Mouse (Mus musculus): ENCODE data around the gene Rhbdd1. TPM values are rescaled to one million over a fixed set of nuclear protein-coding genes. Genes with fewer than 3 reads are reported as not detected.

The Rhbdd1 gene
- total and polyA plus RNA-seq, 2 experiments from 2014 or later = 6.6 to 13.2 TPM

GRCm38 (mm10) chr1:82291151-82291797 is 25.0 kb upstream of the Rhbdd1 start, which contains the start of gene Irs1:
TSS of gene Irs1 (minus strand) at chr1:82291416.
- DNase-seq (ENCODE audit: low spot score) (peak; percentile 90), ATAC-seq (ENCODE audit: insufficient read depth, low read depth) (peak; percentile 90)
- no peaks in the 10 kb centered on the region for H3K9me3 ChIP-seq (replicated peaks; ENCODE audit: control insufficient read depth, low read length)
- TF ChIP-seq EP300 (IDR thresholded peaks at IDR 0.05; ENCODE audit: low read depth) (peak; percentile 44; the same call in 1 of the 2 replicates), CTCF (IDR thresholded peaks at IDR 0.05; ENCODE audit: low read depth) (peak; percentile 56)
- H3K4me3 ChIP-seq (ENCODE audit: low read depth, low read length) = peak within 1 kb of the TSS; percentile 78
- H3K27ac ChIP-seq (ENCODE audit: low read depth) = peak within 1 kb of the TSS; percentile 95
- H3K27me3 ChIP-seq (ENCODE audit: control insufficient read depth, insufficient read depth, low read length) = peaks cover 9% of the 10 kb centered on the region
- H3K4me1 ChIP-seq (ENCODE audit: control insufficient read depth, insufficient read depth) = peaks cover 19% of the 10 kb centered on the region; the same call in 1 of the 2 replicates
- H3K9ac ChIP-seq (replicated peaks; ENCODE audit: low read depth, low read length) = peak within 1 kb of the TSS; percentile 80
- under 1% methylated on average over 43 of the region's 60 CpGs for WGBS
- peak within 1 kb of the TSS; percentile 90 for H3K4me2 ChIP-seq (ENCODE audit: low read depth, low read length)
- no peaks in the 10 kb centered on the region for H3K36me3 ChIP-seq (replicated peaks; ENCODE audit: control insufficient read depth, insufficient read depth, low read length)

GRCm38 (mm10) chr1:82291930-82292712 is 24.1 kb upstream of the Rhbdd1 start:
- Histone ChIP-seq H3K27ac (ENCODE audit: low read depth) (peak overlapping the region; percentile 95), H3K9ac (replicated peaks; ENCODE audit: low read depth, low read length) (peak overlapping the region; percentile 80), H3K27me3 (ENCODE audit: control insufficient read depth, insufficient read depth, low read length) (peaks cover 11% of the 10 kb centered on the region), H3K4me3 (ENCODE audit: low read depth, low read length) (peak overlapping the region; percentile 78), H3K4me2 (ENCODE audit: low read depth, low read length) (peak overlapping the region; percentile 90), H3K36me3 (replicated peaks; ENCODE audit: control insufficient read depth, insufficient read depth, low read length) (no peaks in the 10 kb centered on the region), H3K9me3 (replicated peaks; ENCODE audit: control insufficient read depth, low read length) (no peaks in the 10 kb centered on the region), H3K4me1 (ENCODE audit: control insufficient read depth, insufficient read depth) (peaks cover 19% of the 10 kb centered on the region; the same call in 1 of the 2 replicates)
- WGBS = 2% methylated on average over 19 of the region's 23 CpGs
- ATAC-seq (ENCODE audit: insufficient read depth, low read depth) (no peak), DNase-seq (ENCODE audit: low spot score) (no peak)
- no peak for TF ChIP-seq CTCF (IDR thresholded peaks at IDR 0.05; ENCODE audit: low read depth)
- TF ChIP-seq EP300 (IDR thresholded peaks at IDR 0.05; ENCODE audit: low read depth) = no peak

- TF ChIP-seq EP300 (IDR thresholded peaks at IDR 0.05; ENCODE audit: low read depth) (no peak), CTCF (IDR thresholded peaks at IDR 0.05; ENCODE audit: low read depth) (no peak)
- ATAC-seq (ENCODE audit: insufficient read depth, low read depth) (peak; percentile 26; the same call in 1 of the 2 replicates), DNase-seq (ENCODE audit: low spot score) (peak; percentile 47)
- Histone ChIP-seq H3K4me1 (ENCODE audit: control insufficient read depth, insufficient read depth) (peaks cover 14% of the 10 kb centered on the region; the same call in 1 of the 2 replicates), H3K4me2 (ENCODE audit: low read depth, low read length) (peak overlapping the region; percentile 90), H3K27me3 (ENCODE audit: control insufficient read depth, insufficient read depth, low read length) (peaks cover 11% of the 10 kb centered on the region), H3K9me3 (replicated peaks; ENCODE audit: control insufficient read depth, low read length) (no peaks in the 10 kb centered on the region), H3K9ac (replicated peaks; ENCODE audit: low read depth, low read length) (no peak overlapping the region; the same call in 1 of the 2 replicates), H3K27ac (ENCODE audit: low read depth) (0 out of 2 replicates have a peak overlapping the region, but pooled peaks have one; percentile 95), H3K4me3 (ENCODE audit: low read depth, low read length) (peak overlapping the region; percentile 78), H3K36me3 (replicated peaks; ENCODE audit: control insufficient read depth, insufficient read depth, low read length) (no peaks in the 10 kb centered on the region)
- whole genome bisulfite sequencing = 1% methylated on average over 13 of the region's 13 CpGs
Measured at GRCm38 (mm10) chr1:82292771-82293170, 23.5 kb upstream of the Rhbdd1 start.

DNA sequence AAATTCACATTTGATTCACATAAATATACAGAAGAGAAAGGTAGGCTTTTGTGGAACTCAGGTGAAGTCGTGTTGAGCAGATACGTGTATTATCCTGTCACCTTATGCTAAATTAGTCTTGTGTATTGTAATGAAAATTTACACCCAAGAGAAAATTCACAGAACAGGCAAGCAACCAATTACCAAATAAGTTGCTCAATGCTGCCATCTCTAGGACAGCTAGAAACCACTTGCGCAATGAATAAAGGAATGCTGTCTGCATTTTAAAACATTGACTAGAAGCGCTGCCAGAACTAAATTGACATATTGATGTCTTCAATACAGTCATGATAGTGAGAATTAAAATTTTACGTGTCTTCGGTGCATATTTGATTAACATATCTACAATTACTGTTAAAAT is 22.1 kb upstream of the Rhbdd1 start:
- DNase-seq (ENCODE audit: low spot score) (peak; percentile 61), ATAC-seq (ENCODE audit: insufficient read depth, low read depth) (no peak)

GRCm38 (mm10) chr1:82298586-82298985 is 17.7 kb upstream of the Rhbdd1 start:
- H3K4me3 ChIP-seq (ENCODE audit: low read depth, low read length) = no peak overlapping the region
- no peak overlapping the region for H3K4me2 ChIP-seq (ENCODE audit: low read depth, low read length)
- no peaks in the 10 kb centered on the region for H3K4me1 ChIP-seq (ENCODE audit: control insufficient read depth, insufficient read depth)
- no peak overlapping the region for H3K9ac ChIP-seq (replicated peaks; ENCODE audit: low read depth, low read length)
- no peak for ATAC-seq (ENCODE audit: insufficient read depth, low read depth)
- H3K36me3 ChIP-seq (replicated peaks; ENCODE audit: control insufficient read depth, insufficient read depth, low read length) = no peaks in the 10 kb centered on the region
- no peak for DNase-seq (ENCODE audit: low spot score)
- WGBS = 15% methylated on average over 1 of the region's 1 CpGs
- H3K9me3 ChIP-seq (replicated peaks; ENCODE audit: control insufficient read depth, low read length) = no peaks in the 10 kb centered on the region
- no peak for TF ChIP-seq EP300 (IDR thresholded peaks at IDR 0.05; ENCODE audit: low read depth)
- no peak for TF ChIP-seq CTCF (IDR thresholded peaks at IDR 0.05; ENCODE audit: low read depth)
- peaks cover 6% of the 10 kb centered on the region; the same call in 1 of the 2 replicates for H3K27me3 ChIP-seq (ENCODE audit: control insufficient read depth, insufficient read depth, low read length)
- H3K27ac ChIP-seq (ENCODE audit: low read depth) = no peak overlapping the region

More for the DNA sequence above, 22.1 kb upstream of the Rhbdd1 start:
- peaks cover 5% of the 10 kb centered on the region; the same call in 1 of the 2 replicates for H3K4me1 ChIP-seq (ENCODE audit: control insufficient read depth, insufficient read depth)
- no peaks in the 10 kb centered on the region for H3K9me3 ChIP-seq (replicated peaks; ENCODE audit: control insufficient read depth, low read length)
- H3K4me2 ChIP-seq (ENCODE audit: low read depth, low read length) = no peak overlapping the region
- TF ChIP-seq CTCF (IDR thresholded peaks at IDR 0.05; ENCODE audit: low read depth) = peak; percentile 75
- no peak for TF ChIP-seq EP300 (IDR thresholded peaks at IDR 0.05; ENCODE audit: low read depth)
- no peak overlapping the region for H3K9ac ChIP-seq (replicated peaks; ENCODE audit: low read depth, low read length)
- H3K27me3 ChIP-seq (ENCODE audit: control insufficient read depth, insufficient read depth, low read length) = peaks cover 11% of the 10 kb centered on the region
- H3K4me3 ChIP-seq (ENCODE audit: low read depth, low read length) = no peak overlapping the region
- 7% methylated on average over 6 of the region's 6 CpGs for WGBS
- no peaks in the 10 kb centered on the region for H3K36me3 ChIP-seq (replicated peaks; ENCODE audit: control insufficient read depth, insufficient read depth, low read length)
- H3K27ac ChIP-seq (ENCODE audit: low read depth) = no peak overlapping the region
